Mouse (Mus musculus) 3134 (cell line): Measurements from ENCODE around the gene Vmn1r59.
"Not testable (repeated sequence)": the region's sequence is repeated elsewhere in the genome, so short reads cannot be mapped to it uniquely, and the experiment has no call there.

Experiments used
- DNase-seq: peaks from one replicate; pipeline ENCODE4 v3.0.0-alpha.2; 2011; ENCODE audit warnings: low spot score; ENCODE audit not compliant: insufficient read length; ENCODE audit errors: extremely low read depth

The Vmn1r59 gene

DNA sequence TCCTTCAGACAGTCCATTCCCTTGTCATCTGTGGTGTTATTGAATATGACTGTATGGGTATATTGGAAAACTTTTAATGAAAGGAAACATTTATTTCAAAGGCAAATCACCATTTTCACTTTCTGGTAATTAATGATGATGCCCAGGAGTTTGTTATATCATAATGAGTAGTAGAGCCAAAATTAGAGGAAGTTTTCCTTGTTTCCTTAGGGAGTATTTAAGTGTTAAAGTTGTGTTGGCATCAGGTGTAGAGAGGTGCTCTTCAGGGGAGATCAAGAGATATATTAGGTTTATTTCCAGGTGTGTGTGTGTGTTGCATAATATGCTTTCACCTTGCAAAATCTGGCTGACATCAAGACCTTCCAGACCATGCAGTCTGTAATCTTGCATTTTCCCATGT is at the start of gene Vmn1r59:
Vmn1r59 (minus strand) TSS at position 101 of the 400 bp plus-strand sequence.
- DNase-seq, result no peak

DNA sequence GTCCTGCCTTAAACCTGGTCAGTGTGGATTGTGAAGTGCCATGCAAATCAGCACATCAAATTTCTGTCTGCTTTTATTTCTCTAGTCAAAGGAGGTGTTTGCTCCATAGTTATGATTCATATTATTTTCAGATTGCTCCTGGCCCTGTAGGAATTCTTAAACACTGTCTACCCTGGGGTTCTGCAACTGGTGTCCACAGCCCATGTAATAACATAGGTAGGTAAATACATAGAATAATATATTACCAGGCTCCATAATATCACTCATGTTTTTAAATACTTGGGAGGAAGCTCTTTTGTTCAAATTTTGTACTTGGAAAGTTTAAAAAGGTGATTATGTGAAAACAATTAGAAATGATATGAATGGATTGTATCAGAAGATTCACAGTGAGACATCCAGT is 37.3 kb upstream of the Vmn1r59 start, which contains the start of gene Vmn2r28:
Vmn2r28 (minus strand) TSS at position 101 of the 400 bp plus-strand sequence.
- not testable (repeated sequence) for DNase-seq

DNA sequence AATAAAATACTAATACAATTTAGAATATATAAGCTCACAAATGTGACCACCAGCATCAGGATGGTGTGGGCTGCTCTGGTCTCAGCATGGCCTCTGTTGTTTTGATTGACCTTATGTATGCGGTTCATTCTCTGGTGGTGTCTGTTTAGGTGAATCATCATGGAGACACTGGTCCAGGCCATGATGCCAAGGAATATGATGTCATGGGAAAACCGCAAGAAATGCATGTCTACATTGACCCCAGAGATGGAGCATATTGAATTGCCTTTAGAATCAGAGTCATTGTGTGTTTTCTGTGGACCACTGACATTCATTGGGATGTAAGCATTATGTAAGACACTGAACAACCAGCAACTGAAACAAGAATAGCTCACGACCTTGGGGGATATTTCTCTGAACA is 2.6 kb downstream of the Vmn1r59 start:
- DNase-seq, result not testable (repeated sequence)

DNA sequence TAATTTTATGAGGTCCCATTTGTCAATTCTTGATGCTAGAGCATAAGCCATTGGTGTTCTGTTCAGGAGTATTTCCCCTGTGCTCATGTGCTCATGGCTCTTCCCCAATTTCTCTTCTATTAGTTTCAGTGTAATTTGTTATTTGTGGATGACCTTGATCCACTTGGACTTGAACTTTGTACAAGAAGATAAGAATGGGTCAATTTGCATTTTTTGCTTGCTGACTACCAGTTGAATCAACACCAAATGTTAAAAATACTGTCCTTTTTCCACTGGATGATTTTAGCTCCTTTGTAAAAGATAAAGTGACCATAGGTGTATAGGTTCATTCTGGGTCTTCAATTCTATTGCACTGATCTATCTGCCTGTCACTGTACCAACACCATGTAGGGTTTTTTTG is 7.9 kb downstream of the Vmn1r59 start:
- DNase-seq, result no peak

DNA sequence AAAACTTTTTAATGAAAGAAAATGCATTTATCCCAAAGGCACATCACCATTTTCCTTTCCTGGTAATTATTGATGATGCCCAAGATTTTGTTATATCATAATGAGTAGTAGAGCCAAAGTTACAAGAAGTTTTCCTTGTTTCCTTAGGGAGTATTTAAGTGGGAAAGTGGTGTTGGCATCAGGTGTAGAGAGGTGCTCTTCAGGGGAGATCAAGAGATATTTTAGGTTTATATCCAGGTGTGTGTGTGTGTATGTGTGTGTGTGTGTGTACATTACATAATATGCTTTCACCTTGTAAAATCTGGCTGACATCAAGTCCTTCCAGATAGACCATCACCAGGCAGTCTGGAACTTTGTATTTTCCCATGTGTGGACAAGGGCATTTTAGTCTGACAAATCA is 43.3 kb downstream of the Vmn1r59 start, which contains the start of gene Vmn1r58:
Vmn1r58 (minus strand) TSS at position 101 of the 400 bp plus-strand sequence.
- not testable (repeated sequence) for DNase-seq

DNA sequence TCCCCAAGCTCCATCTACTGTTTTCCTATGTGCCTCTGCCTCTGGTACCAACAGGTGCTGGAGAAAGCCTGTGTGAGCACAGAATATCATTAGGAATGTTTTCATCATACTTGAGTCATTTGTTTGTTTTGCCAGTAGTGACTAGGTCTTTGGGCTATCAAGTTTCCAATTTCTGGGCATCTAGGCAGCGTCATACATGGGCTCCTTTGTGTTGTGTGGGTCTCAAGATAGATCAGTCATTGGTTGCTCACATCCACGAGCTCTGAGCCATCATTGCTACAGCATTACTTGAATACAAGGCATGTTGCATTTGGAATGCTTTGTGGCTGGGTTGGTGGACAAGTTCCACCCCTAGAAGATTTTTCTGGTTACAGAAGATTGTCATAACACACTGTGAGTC is 50.4 kb downstream of the Vmn1r59 start:
- DNase-seq, result peak; percentile 22
